Mouse (Mus musculus): ENCODE data around the gene Srd5a1.
"Not testable (repeated sequence)": the region's sequence is repeated elsewhere in the genome, so short reads cannot be mapped to it uniquely, and the experiment has no call there.

The Srd5a1 gene

GRCm38 (mm10) chr13:69576676-69577075, 34.6 kb downstream of the Srd5a1 start:
- no peak for DNase-seq (ENCODE audit: low read depth, low spot score)

- no peak for DNase-seq (ENCODE audit: low read depth, low spot score)
These were observed 38.6 kb downstream of the Srd5a1 start for GRCm38 (mm10) chr13:69572594-69572993.

- no peak for DNase-seq (ENCODE audit: low read depth, low spot score)
These were observed 42.0 kb downstream of the Srd5a1 start for GRCm38 (mm10) chr13:69569201-69569600.

GRCm38 (mm10) chr13:69565401-69565800, 45.8 kb downstream of the Srd5a1 start:
- DNase-seq (ENCODE audit: low read depth, low spot score), result not testable (repeated sequence)

- DNase-seq (ENCODE audit: low read depth, low spot score), result no peak
These were observed 46.7 kb downstream of the Srd5a1 start for GRCm38 (mm10) chr13:69564573-69564972.

GRCm38 (mm10) chr13:69563905-69564304, 47.3 kb downstream of the Srd5a1 start:
- DNase-seq (ENCODE audit: low read depth, low spot score), result no peak

- DNase-seq (ENCODE audit: low read depth, low spot score), result peak; percentile 38
These were observed 48.3 kb downstream of the Srd5a1 start for GRCm38 (mm10) chr13:69562654-69563574.

GRCm38 (mm10) chr13:69562004-69562403, 49.2 kb downstream of the Srd5a1 start:
- DNase-seq (ENCODE audit: low read depth, low spot score), result no peak

- DNase-seq (ENCODE audit: low read depth, low spot score), result no peak
These were observed 51.8 kb downstream of the Srd5a1 start for GRCm38 (mm10) chr13:69559291-69559961.

GRCm38 (mm10) chr13:69558098-69558660, 53.1 kb downstream of the Srd5a1 start:
- DNase-seq (ENCODE audit: low read depth, low spot score), result no peak

GRCm38 (mm10) chr13:69556728-69557127, 54.5 kb downstream of the Srd5a1 start:
- DNase-seq (ENCODE audit: low read depth, low spot score), result no peak

GRCm38 (mm10) chr13:69555957-69556482, 55.2 kb downstream of the Srd5a1 start:
- no peak for DNase-seq (ENCODE audit: low read depth, low spot score)

- no peak for DNase-seq (ENCODE audit: low read depth, low spot score)
These were observed 56.2 kb downstream of the Srd5a1 start for GRCm38 (mm10) chr13:69555045-69555444.

GRCm38 (mm10) chr13:69554255-69554654, 57.0 kb downstream of the Srd5a1 start:
- DNase-seq (ENCODE audit: low read depth, low spot score), result no peak

- no peak for DNase-seq (ENCODE audit: low read depth, low spot score)
These were observed 58.2 kb downstream of the Srd5a1 start for GRCm38 (mm10) chr13:69553024-69553423.

- DNase-seq (ENCODE audit: low read depth, low spot score), result no peak
These were observed 60.4 kb downstream of the Srd5a1 start for GRCm38 (mm10) chr13:69550831-69551230.

GRCm38 (mm10) chr13:69549980-69550379, 61.3 kb downstream of the Srd5a1 start:
- DNase-seq (ENCODE audit: low read depth, low spot score), result no peak

GRCm38 (mm10) chr13:69547488-69548180, 63.6 kb downstream of the Srd5a1 start:
- DNase-seq (ENCODE audit: low read depth, low spot score), result no peak

- DNase-seq (ENCODE audit: low read depth, low spot score), result no peak
These were observed 66.2 kb downstream of the Srd5a1 start for GRCm38 (mm10) chr13:69545019-69545418.

GRCm38 (mm10) chr13:69543595-69543994, 67.6 kb downstream of the Srd5a1 start:
- no peak for DNase-seq (ENCODE audit: low read depth, low spot score)

GRCm38 (mm10) chr13:69542571-69543352, 68.5 kb downstream of the Srd5a1 start:
- DNase-seq (ENCODE audit: low read depth, low spot score), result peak; percentile 66
